Mouse (Mus musculus) erythroblast, embryonic 14.5 days (primary cell): ENCODE measurements around the gene Inmt. TPM values are rescaled to one million over a fixed set of nuclear protein-coding genes. Genes with fewer than 3 reads are reported as not detected.

Source experiments
- H3K27me3 ChIP-seq: 2 replicates; pipeline ENCODE4 v1.6.1; 2012; ENCODE audit warnings: inconsistent platforms; ENCODE audit not compliant: control insufficient read depth
- H3K36me3 ChIP-seq: 2 replicates; pipeline ENCODE4 v1.6.1; 2012; ENCODE audit warnings: mild to moderate bottlenecking, inconsistent platforms; ENCODE audit not compliant: control insufficient read depth
- H3K4me1 ChIP-seq: 2 replicates; pipeline ENCODE4 v1.6.1; 2012; ENCODE audit warnings: inconsistent platforms; ENCODE audit not compliant: control insufficient read depth
- H3K4me3 ChIP-seq: replicated peaks from 2 replicates; pipeline ENCODE3; 2012; ENCODE audit warnings: moderate library complexity, mild to moderate bottlenecking, inconsistent platforms
- H3K9me3 ChIP-seq: 2 replicates; pipeline ENCODE4 v1.6.1; 2012; ENCODE audit warnings: low read length, inconsistent platforms, mixed read lengths; ENCODE audit not compliant: control insufficient read depth
- GATA1 ChIP-seq: IDR thresholded peaks from 2 replicates; pipeline ENCODE4 v1.6.1; 2012; ENCODE audit warnings: low read length, inconsistent platforms, mixed read lengths
- TAL1 ChIP-seq: IDR thresholded peaks from 3 replicates; pipeline ENCODE4 v1.6.1; 2012; ENCODE audit warnings: low read length, inconsistent platforms, mixed read lengths
- polyA plus RNA-seq: library from polyadenylated mRNA; stranded (reverse); fragments of >175 nt; gene quantifications from 2 replicates; pipeline ENCODE4 v1.2.3, GENCODE M21; 2012

The Inmt gene
- polyA plus RNA-seq, 1 experiment = not detected

DNA sequence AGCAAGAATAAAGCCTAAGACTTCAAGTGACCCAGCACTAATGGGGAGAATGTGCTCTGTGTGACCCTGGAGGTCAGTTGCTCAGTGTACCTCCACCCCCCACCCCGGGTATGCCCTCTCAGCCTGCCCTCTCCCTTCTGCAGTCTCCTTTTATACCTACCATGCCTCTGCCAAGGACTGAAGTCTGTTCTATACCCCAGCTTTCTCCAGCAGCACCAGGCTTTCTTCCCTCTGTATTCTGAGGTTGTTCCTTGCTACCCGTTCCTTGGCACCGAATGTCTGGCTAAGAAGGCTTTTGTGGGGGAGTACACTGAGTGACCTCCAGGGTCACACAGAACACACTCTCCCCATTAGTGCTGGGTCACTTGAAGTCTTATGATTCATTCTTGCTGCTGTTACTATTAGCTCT, 898 bp downstream of the Inmt start:
- no peaks in the 10 kb centered on the region for H3K4me1 ChIP-seq
- no peak overlapping the region for H3K4me3 ChIP-seq
- no peak for TF ChIP-seq TAL1
- no peak for TF ChIP-seq GATA1
- no peaks in the 10 kb centered on the region for H3K36me3 ChIP-seq
- no peaks in the 10 kb centered on the region for H3K9me3 ChIP-seq
- H3K27me3 ChIP-seq = no peaks in the 10 kb centered on the region; the same call in 1 of the 2 replicates

DNA sequence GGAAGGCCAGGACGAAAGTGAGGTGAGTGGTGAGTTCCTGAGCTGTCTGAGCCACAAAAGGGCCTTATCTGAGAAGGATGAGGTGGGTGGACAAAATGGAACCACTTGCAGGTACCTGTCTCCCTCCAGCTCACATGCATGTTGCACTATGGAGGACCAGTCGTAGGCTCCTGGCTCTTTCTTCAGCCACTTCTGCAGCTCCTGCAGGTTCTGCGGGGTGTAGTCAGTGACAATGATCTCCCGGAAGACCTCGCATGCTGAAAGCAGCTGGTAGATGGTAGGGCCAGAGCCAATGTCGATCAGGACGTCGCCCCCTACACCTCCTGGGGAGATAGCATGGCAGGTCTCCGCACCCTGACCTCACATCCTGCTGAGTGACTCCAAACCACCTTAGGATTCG, 1.7 kb downstream of the Inmt start:
- Histone ChIP-seq H3K4me3 (no peak overlapping the region), H3K36me3 (no peaks in the 10 kb centered on the region), H3K9me3 (no peaks in the 10 kb centered on the region), H3K27me3 (no peaks in the 10 kb centered on the region; the same call in 1 of the 2 replicates), H3K4me1 (no peaks in the 10 kb centered on the region)
- TF ChIP-seq GATA1 (no peak), TAL1 (no peak)

DNA sequence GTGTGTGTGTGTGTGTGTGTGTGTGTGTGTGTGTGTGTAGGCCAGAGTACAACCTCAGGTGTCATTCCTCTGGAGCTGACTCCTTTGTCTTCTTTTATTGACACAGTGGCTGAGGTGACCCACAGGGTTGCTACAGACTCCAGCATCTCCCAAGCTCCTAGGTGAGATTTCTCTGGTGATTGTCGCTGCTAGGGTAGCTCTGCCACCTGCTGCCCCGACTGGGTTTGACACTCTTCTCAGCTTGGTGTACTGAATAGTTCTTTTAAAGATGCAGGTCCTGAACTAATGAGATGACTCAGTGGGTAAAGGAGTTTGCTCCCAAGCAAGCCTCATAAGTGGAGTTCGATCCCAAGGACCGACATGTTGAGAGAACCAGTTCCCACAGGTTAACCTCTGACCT, 3.2 kb downstream of the Inmt start:
- Histone ChIP-seq H3K4me1 (no peaks in the 10 kb centered on the region; the same call in 1 of the 2 replicates), H3K36me3 (no peaks in the 10 kb centered on the region), H3K9me3 (no peaks in the 10 kb centered on the region), H3K4me3 (no peak overlapping the region), H3K27me3 (no peaks in the 10 kb centered on the region; the same call in 1 of the 2 replicates)
- TF ChIP-seq GATA1 (no peak), TAL1 (no peak)

DNA sequence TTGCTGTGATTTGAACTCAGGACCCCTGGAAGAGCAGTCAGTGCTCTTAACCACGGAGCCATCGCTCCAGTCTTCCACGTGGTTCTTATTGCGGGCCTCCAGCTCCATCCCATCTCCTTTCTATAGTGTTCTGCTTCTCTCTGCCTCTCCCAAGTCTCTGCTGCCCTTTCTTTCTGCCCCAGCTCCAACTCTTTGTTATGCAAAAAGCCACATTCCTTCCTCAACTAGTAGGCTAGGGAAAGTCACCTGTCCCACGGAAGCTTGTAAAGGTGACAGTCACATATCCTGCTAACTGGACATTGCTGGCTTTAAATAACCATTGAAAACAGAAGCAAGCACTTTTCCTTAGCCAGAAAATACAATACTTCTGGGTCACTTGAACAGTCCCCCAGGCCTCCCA, 5.0 kb downstream of the Inmt start:
- no peak overlapping the region for H3K4me3 ChIP-seq
- H3K4me1 ChIP-seq = no peaks in the 10 kb centered on the region; the same call in 1 of the 2 replicates
- TF ChIP-seq TAL1 (no peak), GATA1 (no peak)
- no peaks in the 10 kb centered on the region for H3K36me3 ChIP-seq
- H3K9me3 ChIP-seq = no peaks in the 10 kb centered on the region
- H3K27me3 ChIP-seq = no peaks in the 10 kb centered on the region

DNA sequence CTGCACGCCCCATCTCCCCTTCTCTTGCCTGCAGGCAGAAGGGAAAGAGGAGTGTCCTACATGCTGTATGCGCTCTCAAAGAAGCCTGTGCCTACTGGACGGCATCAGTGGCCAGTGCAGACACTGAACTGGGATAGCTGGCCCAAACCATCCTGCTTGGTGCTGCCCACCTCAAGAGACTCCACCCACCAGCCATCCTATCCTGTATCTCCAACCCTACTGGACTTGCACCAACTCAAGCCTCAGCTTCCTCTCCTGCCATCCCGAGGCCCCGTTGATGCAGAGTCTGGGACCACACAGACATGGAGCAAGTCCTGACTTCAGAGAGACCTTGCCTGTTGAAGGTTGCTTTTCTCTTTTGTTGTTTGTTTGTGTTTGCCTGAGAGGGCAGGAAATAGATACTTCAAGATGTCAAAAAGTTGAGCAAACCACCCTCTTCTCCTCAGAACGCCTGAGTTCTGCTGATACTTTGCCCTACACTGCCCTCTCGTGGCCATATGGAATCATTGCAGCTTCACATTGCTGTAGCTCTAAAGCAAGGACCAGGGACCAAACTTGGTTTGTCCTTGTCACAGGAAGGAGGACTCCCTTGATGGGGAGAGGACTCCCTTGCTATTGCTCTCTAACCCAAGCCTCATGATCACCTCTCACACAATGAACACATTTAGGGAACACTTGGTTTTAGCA, 7.9 kb downstream of the Inmt start:
- no peaks in the 10 kb centered on the region for H3K9me3 ChIP-seq
- H3K36me3 ChIP-seq = no peaks in the 10 kb centered on the region
- no peak overlapping the region for H3K4me3 ChIP-seq
- H3K4me1 ChIP-seq = no peaks in the 10 kb centered on the region; the same call in 1 of the 2 replicates
- TF ChIP-seq TAL1 (no peak), GATA1 (no peak)
- H3K27me3 ChIP-seq = no peaks in the 10 kb centered on the region

DNA sequence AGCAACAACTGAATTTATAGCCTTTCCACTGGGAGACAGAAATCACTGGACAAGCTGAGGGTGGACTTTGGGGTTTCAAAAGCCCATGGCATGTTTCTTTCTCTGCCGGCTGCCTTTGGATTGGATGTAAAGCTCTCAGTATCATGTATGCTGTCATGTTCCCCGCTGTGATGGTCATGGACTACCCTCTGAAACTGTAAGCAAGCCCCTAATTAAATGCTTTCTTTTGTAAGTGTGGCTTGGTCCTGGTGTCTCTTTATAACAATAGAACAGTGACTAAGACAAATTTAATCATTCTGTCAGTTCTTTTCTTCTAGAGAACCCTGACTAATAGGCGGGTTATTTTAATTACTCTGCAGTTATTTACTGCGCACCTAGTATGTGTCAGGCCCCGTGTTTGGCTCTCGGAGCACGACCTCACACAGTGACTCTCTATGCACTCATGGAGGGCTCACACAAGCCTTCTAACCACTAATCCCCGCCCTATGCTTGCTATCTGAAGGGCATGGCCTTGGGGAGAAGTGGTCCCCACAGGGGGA, 11.7 kb downstream of the Inmt start:
- no peak for TF ChIP-seq GATA1
- TF ChIP-seq TAL1 = no peak
- no peaks in the 10 kb centered on the region for H3K36me3 ChIP-seq
- H3K4me1 ChIP-seq = no peaks in the 10 kb centered on the region; the same call in 1 of the 2 replicates

DNA sequence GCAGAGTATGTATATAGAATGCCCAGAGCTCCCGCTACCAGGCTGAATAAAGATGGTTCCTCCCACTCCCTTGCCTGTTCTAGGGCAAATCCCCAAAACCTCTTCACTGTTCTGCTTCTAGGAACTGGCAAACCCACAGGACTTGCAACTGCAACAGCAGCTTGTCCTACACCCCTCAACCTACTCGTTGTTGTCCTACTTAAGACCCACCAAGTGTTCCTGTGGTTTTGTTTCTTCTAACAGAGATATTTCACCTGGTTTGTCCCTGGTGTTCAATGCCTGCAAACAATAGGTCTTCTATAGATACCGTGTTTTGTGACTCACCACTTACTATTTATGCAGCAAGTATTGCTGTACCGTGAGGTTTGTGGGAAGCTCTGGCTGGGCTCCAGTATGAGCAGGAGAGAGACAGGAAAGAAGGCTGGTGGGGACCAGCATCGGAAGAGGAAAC, 13.5 kb downstream of the Inmt start:
- no peaks in the 10 kb centered on the region for H3K4me1 ChIP-seq
- H3K9me3 ChIP-seq = no peaks in the 10 kb centered on the region
- H3K27me3 ChIP-seq = no peaks in the 10 kb centered on the region
- H3K36me3 ChIP-seq = no peaks in the 10 kb centered on the region
- no peak for TF ChIP-seq GATA1
- TF ChIP-seq TAL1 = no peak
- no peak overlapping the region for H3K4me3 ChIP-seq

More for the DNA sequence above, 11.7 kb downstream of the Inmt start:
- H3K4me3 ChIP-seq = no peak overlapping the region
- no peaks in the 10 kb centered on the region for H3K9me3 ChIP-seq
- no peaks in the 10 kb centered on the region for H3K27me3 ChIP-seq

DNA sequence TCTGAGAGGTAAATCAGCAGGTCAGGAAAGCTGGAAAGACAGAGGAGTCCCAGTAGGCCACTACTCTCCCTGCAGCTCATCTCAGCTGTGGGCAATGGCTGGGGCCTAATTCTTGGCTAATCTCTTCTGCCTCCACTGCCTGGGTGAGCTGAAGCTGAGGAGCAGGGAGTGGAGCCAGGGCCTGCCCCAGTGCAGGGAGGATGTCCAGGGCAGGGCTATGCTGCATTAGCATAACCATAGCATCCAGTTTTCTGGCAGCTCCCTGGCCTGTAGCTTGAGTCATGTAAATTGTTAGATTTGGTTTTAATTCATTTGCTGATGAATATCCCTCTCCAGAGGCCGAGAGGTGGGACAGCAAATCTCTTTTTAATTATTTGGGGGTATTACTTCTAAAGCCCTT, 15.6 kb downstream of the Inmt start:
- H3K9me3 ChIP-seq = no peaks in the 10 kb centered on the region
- no peaks in the 10 kb centered on the region for H3K27me3 ChIP-seq
- TF ChIP-seq TAL1 (no peak), GATA1 (no peak)
- H3K4me1 ChIP-seq = no peaks in the 10 kb centered on the region
- no peak overlapping the region for H3K4me3 ChIP-seq
- no peaks in the 10 kb centered on the region for H3K36me3 ChIP-seq

DNA sequence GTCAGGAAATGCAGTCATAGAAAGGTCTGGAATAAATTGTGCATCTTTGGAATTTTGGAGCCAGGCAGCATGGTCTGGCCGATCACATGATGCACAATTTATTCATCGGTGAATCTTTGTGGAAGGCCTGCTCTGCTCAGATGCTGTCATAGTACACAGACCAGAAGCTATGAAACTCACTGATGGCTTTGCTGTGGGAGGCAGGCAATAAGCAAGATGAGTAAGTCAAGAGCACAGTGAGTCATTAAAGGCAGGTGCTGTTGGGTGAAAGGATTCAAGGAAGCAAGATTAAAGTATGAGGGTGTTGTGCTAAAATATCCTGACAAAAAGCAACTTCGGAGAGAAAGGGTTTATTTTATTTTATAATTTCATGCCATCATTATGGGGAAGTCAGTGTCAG, 22.6 kb downstream of the Inmt start:
- TF ChIP-seq TAL1 = no peak
- TF ChIP-seq GATA1 = no peak
- Histone ChIP-seq H3K36me3 (no peaks in the 10 kb centered on the region), H3K4me3 (no peak overlapping the region), H3K9me3 (no peaks in the 10 kb centered on the region), H3K27me3 (no peaks in the 10 kb centered on the region), H3K4me1 (no peaks in the 10 kb centered on the region)
